Mouse (Mus musculus) neural tube, embryonic 14.5 days (tissue): ENCODE data around the gene Guk1. TPM values are rescaled to one million over a fixed set of nuclear protein-coding genes. Genes with fewer than 3 reads are reported as not detected.
A peak's percentile ranks its signal among the peaks of the same experiment; 100 is the strongest.

ENCODE experiments used
- ATAC-seq: fragments of 200-750 bp; cut with Nextera tagmentation; 2 replicates; pipeline ENCODE4 v1.8.0; 2017; ENCODE audit warnings: low read depth, mild to moderate bottlenecking, moderate TSS enrichment, moderate library complexity
- H3K27ac ChIP-seq: fragments of 300-500 bp; sonication (generic); 2 replicates; pipeline ENCODE4 v1.5.1; 2014; ENCODE audit warnings: low read depth, mild to moderate bottlenecking, control low read depth, low read length, moderate library complexity, mixed read lengths
- H3K27me3 ChIP-seq: fragments of 300-500 bp; sonication (generic); 2 replicates; pipeline ENCODE4 v1.6.1; 2014; ENCODE audit warnings: low read length; ENCODE audit not compliant: control insufficient read depth, insufficient read depth
- H3K36me3 ChIP-seq: fragments of 300-500 bp; sonication (generic); 2 replicates; pipeline ENCODE4 v1.6.1; 2014; ENCODE audit warnings: low read length, mixed read lengths; ENCODE audit not compliant: control insufficient read depth, insufficient read depth
- H3K4me1 ChIP-seq: fragments of 300-500 bp; sonication (generic); 2 replicates; pipeline ENCODE4 v1.6.1; 2014; ENCODE audit warnings: low read length; ENCODE audit not compliant: control insufficient read depth, insufficient read depth
- H3K4me2 ChIP-seq: fragments of 300-500 bp; sonication (generic); 2 replicates; pipeline ENCODE4 v1.6.1; 2014; ENCODE audit warnings: mild to moderate bottlenecking, low read depth, low read length, control low read depth
- H3K4me3 ChIP-seq: fragments of 300-500 bp; sonication (generic); 2 replicates; pipeline ENCODE4 v1.5.1; 2014; ENCODE audit warnings: low read depth, low read length, control low read depth, mixed read lengths
- H3K9ac ChIP-seq: fragments of 300-500 bp; sonication (generic); replicated peaks from 2 replicates; pipeline ENCODE4 v1.6.1; 2014; ENCODE audit warnings: low read depth, mild to moderate bottlenecking, control low read depth, low read length, mixed read lengths
- H3K9me3 ChIP-seq: fragments of 300-500 bp; sonication (generic); 2 replicates; pipeline ENCODE4 v1.6.1; 2016; ENCODE audit warnings: low read length; ENCODE audit not compliant: control insufficient read depth
- WGBS: fragments of 180-500 bp; shearing (Covaris S2); extraction: QIAGEN DNeasy Blood & Tissue Kit; methylation state at CpG from one replicate; pipeline ENCODE4 v1.1.7; 2014; 5-methylcytosine and 5-hydroxymethylcytosine counted together
- polyA plus RNA-seq: library from polyadenylated mRNA; unstranded; fragments of >200 nt; fragmentation: Nextera tagmentation; extraction: Ambion mirVana; gene quantifications from 2 replicates; pipeline ENCODE4 v1.2.1, GENCODE M21; 2014

Gene Guk1
- polyA plus RNA-seq, 1 experiment from 2014 or later, result 266 TPM

DNA sequence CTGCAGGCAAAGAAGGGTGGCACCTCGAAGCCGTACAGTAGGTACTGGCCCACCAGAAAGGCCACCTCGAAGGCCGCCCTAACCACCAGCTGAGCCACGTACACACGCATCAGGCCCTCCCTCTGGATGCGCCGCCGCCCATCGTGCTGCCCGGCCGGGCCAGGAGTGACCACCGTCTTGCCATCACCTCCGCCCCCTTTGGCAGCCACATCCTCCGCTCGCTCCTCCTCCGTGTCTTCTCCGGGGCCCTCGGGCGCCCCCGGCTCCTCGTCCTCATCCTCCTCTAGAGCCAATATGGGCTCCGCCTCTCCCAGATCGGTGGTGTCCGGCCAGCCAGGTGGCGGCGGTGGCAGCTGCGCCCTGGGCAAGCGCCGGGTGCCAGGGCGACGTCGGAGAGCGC lies 15.1 kb downstream of the Guk1 start:
- no peak for ATAC-seq
- no peak overlapping the region for H3K9ac ChIP-seq
- no peak overlapping the region for H3K4me3 ChIP-seq
- H3K4me1 ChIP-seq, result no peaks in the 10 kb centered on the region
- H3K27me3 ChIP-seq, result peaks cover 40% of the 10 kb centered on the region
- WGBS, result 6% methylated on average over 34 of the region's 34 CpGs
- H3K9me3 ChIP-seq, result no peaks in the 10 kb centered on the region
- no peak overlapping the region for H3K4me2 ChIP-seq
- no peaks in the 10 kb centered on the region for H3K36me3 ChIP-seq
- no peak overlapping the region for H3K27ac ChIP-seq

DNA sequence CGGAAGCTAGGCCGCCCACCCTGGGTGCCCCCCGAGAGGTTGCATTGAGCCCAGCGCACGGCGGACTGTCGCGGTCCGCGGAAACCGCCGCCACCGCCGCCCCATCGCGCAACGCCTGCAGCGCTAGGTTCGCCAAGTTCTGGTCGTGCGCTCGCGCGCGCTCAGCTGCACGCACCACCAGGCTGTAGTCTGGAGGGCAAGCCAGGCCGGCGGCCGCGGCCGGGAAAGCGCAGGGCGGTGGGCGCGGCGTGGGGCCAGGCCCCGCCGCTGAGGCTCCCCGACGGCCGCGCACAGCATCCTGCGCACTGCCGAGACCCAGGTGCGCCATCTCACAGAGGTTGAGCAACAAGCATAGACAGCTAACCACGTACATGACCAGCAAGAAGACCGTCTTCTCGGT lies 15.5 kb downstream of the Guk1 start:
- peaks cover 40% of the 10 kb centered on the region for H3K27me3 ChIP-seq
- WGBS, result 2% methylated on average over 48 of the region's 48 CpGs
- no peak overlapping the region for H3K4me3 ChIP-seq

DNA sequence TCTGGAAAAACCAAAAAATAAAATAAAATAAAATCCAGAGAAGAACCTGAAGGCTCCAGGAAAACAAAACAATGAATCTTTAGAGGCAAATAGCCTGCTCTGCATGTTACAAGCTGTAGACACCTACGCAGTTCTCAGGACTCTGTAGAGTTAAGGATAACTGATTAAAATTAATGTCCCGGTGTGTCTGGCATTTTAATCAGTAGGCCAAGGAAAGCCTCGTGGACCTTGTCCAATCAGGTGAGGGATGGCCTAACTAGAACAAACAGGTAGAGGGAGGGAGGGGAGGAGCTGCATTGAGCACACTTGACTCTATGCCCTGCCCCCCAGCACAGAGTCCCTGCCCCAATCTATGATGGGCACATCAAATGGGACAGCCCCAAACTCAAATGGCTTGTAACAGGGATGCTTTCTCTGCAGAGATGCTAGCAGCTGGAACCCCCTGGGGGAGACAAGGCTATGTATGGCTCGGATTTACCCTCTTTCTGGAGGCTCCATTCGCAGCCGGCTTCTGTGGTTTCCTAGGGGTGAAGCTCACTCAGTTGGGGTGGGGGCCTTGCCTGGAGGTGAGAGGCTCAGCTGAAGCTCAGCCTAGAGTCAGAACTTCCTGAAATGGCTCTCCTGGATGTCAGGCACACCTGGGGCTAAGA lies 17.7 kb downstream of the Guk1 start:
- Histone ChIP-seq H3K4me3 (no peak overlapping the region), H3K27ac (no peak overlapping the region), H3K4me1 (no peaks in the 10 kb centered on the region), H3K9ac (no peak overlapping the region), H3K36me3 (no peaks in the 10 kb centered on the region), H3K4me2 (no peak overlapping the region), H3K27me3 (peaks cover 40% of the 10 kb centered on the region), H3K9me3 (no peaks in the 10 kb centered on the region)
- ATAC-seq, result no peak
- WGBS, result 61% methylated on average over 6 of the region's 6 CpGs

More for the DNA sequence above, 15.5 kb downstream of the Guk1 start:
- no peak overlapping the region for H3K4me2 ChIP-seq
- H3K36me3 ChIP-seq, result no peaks in the 10 kb centered on the region
- no peak overlapping the region for H3K9ac ChIP-seq
- H3K27ac ChIP-seq, result no peak overlapping the region
- no peaks in the 10 kb centered on the region for H3K9me3 ChIP-seq
- no peaks in the 10 kb centered on the region for H3K4me1 ChIP-seq
- no peak for ATAC-seq

DNA sequence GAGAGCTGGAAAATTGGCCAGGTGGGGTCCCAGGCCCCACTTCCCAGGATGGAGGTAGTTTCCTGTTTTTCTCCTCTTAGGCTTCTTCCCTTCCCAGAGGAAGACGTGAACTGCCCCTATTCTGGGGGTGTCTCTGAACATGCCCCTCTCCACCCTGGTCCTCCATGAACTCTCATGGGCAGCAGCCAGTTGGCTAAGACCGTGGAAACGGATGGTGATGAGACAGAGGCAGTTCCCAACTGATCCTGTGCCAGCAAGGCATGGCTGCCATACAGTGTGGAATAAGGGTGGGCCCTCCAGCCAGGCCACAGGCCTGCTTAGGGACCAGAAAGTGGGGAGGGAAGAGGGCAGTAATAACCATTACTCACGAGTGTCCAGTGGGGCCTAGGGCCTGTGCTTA lies 21.5 kb downstream of the Guk1 start:
- no peak overlapping the region for H3K4me3 ChIP-seq
- H3K27me3 ChIP-seq, result peaks cover 7% of the 10 kb centered on the region
- no peak overlapping the region for H3K9ac ChIP-seq
- 65% methylated on average over 4 of the region's 4 CpGs for WGBS
- no peak overlapping the region for H3K4me2 ChIP-seq
- H3K9me3 ChIP-seq, result no peaks in the 10 kb centered on the region
- H3K36me3 ChIP-seq, result no peaks in the 10 kb centered on the region
- ATAC-seq, result no peak
- no peaks in the 10 kb centered on the region for H3K4me1 ChIP-seq
- H3K27ac ChIP-seq, result no peak overlapping the region

DNA sequence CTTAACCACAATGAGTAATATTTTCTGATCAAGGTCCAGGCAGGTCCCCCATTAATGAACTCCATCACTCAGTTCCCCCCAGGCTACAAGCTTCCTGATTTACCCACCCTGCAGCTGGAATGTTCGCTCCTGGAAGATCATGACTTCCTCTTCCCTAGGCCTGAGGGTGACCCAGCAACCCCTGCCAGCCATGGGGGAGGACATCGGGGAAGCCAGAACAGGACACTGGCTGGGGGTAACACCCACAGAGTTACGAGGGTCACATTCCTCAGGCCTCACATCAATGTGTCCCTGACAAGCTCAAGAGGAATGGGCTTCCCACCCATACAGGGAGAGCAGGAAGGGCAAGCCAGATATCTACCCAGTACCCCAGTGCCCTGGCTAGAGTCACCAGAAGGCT lies 22.2 kb downstream of the Guk1 start:
- no peak for ATAC-seq
- no peaks in the 10 kb centered on the region for H3K9me3 ChIP-seq
- no peak overlapping the region for H3K27ac ChIP-seq
- peaks cover 2% of the 10 kb centered on the region for H3K27me3 ChIP-seq
- no peak overlapping the region for H3K4me3 ChIP-seq
- no peaks in the 10 kb centered on the region for H3K4me1 ChIP-seq
- WGBS, result 70% methylated on average over 3 of the region's 3 CpGs
- no peak overlapping the region for H3K9ac ChIP-seq
- no peaks in the 10 kb centered on the region for H3K36me3 ChIP-seq
- no peak overlapping the region for H3K4me2 ChIP-seq

DNA sequence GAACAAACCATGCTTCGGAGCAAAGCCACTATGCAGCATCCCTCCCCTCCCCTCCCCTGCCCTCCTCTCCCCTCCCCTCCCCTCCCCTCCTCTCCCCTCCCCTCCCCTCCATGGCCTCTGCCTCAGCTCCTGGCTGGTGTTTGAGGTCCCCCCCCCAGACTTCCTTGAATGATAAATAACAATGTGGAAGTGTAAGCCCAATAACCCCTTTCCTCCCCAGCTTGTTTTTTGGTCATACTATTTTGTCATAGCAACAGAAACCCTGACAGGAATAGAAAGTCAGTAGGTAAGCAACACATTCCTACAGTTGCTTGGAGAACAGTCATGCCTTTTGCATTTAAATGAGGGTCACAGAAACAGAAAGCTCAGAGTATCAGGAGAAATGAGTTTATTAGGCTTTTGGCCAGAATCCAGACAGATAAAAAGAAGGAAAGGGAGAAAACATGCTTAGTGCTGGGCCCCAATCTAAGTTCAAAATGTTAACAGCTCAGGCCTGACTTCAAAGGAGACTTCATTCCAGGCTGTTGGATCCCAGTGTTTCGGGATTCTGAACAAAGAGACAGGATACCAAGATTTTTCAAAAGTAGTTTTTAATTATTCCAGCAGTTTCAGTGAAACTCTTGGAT lies 26.3 kb downstream of the Guk1 start:
- no peaks in the 10 kb centered on the region for H3K36me3 ChIP-seq
- peaks cover 9% of the 10 kb centered on the region for H3K4me1 ChIP-seq
- H3K4me3 ChIP-seq, result no peak overlapping the region
- no peak overlapping the region for H3K9ac ChIP-seq
- H3K27me3 ChIP-seq, result no peaks in the 10 kb centered on the region
- ATAC-seq, result no peak
- no peaks in the 10 kb centered on the region for H3K9me3 ChIP-seq
- H3K27ac ChIP-seq, result no peak overlapping the region
- H3K4me2 ChIP-seq, result no peak overlapping the region
- 49% methylated on average over 2 of the region's 2 CpGs for WGBS

DNA sequence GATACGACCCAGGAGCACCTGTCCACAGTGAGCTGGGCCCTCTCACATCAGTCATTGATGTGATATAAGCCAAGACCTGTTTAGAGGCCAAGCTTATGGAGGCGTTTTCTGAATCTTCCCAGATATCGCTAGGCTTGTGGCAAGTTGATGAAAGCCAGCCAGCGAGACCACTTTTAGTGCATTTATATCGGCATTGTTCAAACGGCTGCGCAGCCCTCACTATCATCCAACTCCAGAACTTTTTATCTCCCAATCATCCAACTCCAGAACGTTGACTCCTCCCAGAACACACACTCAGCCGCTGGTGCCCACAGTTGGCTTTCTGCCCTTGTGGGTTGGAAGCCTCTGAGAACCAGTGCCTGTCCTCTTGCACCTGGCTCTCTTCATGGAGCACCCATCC lies 27.6 kb downstream of the Guk1 start:
- Histone ChIP-seq H3K27ac (no peak overlapping the region), H3K4me2 (0 out of 2 replicates have a peak overlapping the region, but pooled peaks have one; percentile 68), H3K9me3 (no peaks in the 10 kb centered on the region), H3K9ac (no peak overlapping the region), H3K27me3 (no peaks in the 10 kb centered on the region), H3K4me1 (peaks cover 9% of the 10 kb centered on the region), H3K36me3 (no peaks in the 10 kb centered on the region), H3K4me3 (no peak overlapping the region; the same call in 1 of the 2 replicates)
- no peak for ATAC-seq
- 86% methylated on average over 9 of the region's 9 CpGs for WGBS

DNA sequence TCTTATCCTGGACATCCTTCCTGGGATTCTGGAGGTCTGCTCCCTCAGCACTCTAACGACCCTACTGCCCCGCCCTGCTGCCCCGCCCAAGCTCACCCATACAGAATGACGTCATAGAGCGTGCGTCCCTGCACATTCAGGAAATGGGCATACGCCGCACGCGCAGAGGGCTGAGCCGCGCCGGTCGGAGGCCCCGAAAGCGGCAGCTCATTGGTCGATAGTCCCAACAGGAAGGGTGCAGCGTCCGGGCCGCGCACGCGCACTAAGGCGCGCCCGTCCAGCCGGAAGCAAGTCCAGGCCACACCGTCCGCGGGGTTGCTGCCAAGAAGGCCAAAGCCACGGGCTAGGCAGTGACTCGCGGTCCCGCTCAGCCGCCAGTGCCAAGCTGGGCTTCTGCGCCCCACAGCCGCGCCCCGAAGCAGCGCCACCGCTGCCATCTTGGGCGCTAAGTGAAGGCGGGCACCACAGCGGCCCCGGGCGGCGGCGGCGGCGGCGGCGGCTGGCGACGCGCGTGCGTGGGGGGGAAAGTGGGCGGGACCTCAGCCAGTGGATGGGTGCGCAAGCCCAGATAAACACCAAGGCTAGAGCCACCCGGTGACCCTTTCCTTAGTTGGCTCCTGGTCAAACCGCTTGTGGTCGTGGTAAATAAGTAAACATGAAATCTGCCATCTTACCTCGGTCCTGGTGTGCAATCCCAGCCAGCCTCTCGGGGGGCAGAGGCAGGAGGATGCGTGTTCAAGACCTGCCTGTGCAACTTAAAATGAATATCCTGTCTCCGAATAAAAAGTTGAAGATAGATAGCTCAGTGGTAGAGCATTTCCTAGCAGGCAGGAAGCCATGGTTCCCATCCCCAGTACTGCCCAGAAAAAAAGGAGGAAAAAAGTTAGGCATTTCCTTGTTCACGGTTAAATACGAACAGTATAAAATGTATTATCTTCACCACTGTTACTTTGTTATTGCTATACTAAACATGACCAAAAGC lies 28.5 kb downstream of the Guk1 start, which contains the start of gene Iba57:
Gene Iba57 (minus strand): TSS at position 485 of the 982 bp plus-strand sequence.
- Histone ChIP-seq H3K4me2 (peak within 1 kb of the TSS; percentile 68), H3K27me3 (no peaks in the 10 kb centered on the region), H3K9ac (peak within 1 kb of the TSS; percentile 80), H3K27ac (peak within 1 kb of the TSS; percentile 100), H3K9me3 (no peaks in the 10 kb centered on the region), H3K36me3 (no peaks in the 10 kb centered on the region), H3K4me3 (peak within 1 kb of the TSS; percentile 66), H3K4me1 (peaks cover 9% of the 10 kb centered on the region)
- ATAC-seq, result peak; percentile 99
- WGBS, result 4% methylated on average over 60 of the region's 68 CpGs
